Mouse (Mus musculus): Measurements from ENCODE around the gene Hvcn1. TPM values are rescaled to one million over a fixed set of nuclear protein-coding genes. Genes with fewer than 3 reads are reported as not detected.

Hvcn1 gene
- polyA plus RNA-seq, 1 experiment from 2014 or later: 0.15 TPM

DNA sequence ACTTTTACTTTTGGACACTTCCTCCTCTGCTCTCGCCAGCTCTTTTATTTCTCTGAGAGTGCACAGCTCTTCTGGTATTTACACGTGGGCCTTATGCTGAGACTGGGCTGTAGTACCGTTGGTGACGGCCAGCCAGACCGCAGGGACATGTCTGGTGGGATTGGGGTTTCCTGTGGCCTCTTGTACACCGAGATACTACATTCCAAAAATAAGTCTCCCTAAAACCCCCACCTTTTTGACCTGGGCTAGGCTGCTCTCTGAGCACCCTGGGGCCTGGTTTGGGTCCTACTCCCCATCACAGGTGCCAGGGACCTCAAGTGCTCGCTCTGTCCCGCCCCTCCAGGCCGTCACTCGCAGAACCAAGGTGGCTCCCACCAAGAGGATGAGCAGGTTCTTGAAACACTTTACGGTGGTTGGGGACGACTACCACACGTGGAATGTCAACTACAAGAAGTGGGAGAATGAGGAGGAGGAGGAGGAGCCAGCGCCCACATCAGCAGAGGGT is 26.5 kb downstream of the Hvcn1 start:
- ATAC-seq: no peak
- CTCF ChIA-PET: no interaction called here
- no peak for DNase-seq (ENCODE audit: low read depth, low spot score)
- H3K27me3 ChIP-seq: no peaks in the 10 kb centered on the region
- in situ Hi-C loops (cut with MboI; ENCODE audit: low pct_unique_long_range_greater_than_20kb): no loop called here
- TF ChIP-seq CTCF (IDR thresholded peaks at IDR 0.05): no peak
- POLR2A ChIA-PET: no interaction called here

DNA sequence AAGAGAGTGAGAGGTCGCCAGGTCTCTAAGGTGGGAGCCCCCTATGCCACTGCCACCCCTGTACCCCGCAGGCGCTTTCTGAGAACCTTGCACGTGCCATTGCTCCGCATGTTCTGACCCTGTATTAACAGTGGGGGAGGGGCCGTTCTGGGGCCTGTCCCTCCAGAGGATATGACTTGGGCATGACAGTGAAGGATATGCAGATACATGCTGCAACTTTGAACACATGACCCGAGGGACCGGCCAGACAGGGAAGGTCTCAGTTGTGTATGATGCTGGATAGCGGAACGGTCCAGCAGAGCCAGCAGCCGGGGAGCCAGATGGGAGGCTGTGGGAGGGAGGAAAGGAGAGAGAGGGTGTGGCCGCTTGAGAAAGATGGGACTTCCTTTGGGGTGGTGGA is 27.1 kb downstream of the Hvcn1 start:
- CTCF ChIA-PET: no interaction called here
- H3K27me3 ChIP-seq: no peaks in the 10 kb centered on the region
- ATAC-seq (no peak), DNase-seq (ENCODE audit: low read depth, low spot score) (no peak)
- POLR2A ChIA-PET: no interaction called here
- no peak for TF ChIP-seq CTCF (IDR thresholded peaks at IDR 0.05)
- in situ Hi-C loops (cut with MboI; ENCODE audit: low pct_unique_long_range_greater_than_20kb): no loop called here

DNA sequence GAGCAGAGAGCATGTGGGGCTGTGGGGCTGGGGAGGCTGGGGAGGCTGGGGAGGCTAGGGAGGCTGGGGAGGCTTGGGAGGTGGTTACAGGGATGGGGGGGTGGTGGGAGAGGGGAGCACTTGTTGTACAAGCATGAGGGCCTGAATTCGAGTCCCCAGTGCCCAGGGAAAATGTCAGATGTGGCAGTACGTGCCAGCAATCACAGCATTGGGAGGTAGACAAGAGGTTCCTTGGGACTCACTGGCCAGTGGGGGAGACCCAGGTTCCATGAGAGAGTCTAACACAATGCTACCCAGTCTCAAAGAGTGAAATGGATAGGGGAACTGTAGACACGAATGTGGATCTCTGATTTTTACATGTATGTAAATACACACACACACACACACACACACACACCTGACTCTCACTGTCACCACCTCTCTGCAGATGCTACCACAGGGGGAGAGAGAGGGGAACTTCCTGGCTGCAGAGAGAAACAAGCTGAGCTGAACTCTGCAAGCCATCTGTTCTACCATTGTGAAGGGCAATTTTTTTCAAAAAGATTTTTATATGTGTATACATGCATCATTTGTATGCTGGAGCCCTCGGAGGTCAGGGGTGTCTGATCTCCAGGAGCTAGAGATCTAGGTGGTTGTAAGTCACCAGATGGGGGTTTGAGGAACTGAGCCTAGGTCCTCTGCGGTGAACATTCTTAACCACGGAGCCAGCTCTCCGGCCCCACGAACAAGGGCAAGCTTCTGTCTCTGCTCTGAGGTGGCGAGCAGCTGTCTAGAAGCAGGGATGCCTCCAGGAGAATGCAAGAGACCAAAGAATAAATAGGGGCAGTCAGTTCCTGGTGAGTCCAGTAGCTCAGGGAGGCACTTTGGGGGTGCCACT is 28.0 kb downstream of the Hvcn1 start:
- no peak for DNase-seq (ENCODE audit: low read depth, low spot score)
- ChIA-PET CTCF (no interaction called here), POLR2A (no interaction called here)
- ATAC-seq: no peak
- H3K27me3 ChIP-seq: no peaks in the 10 kb centered on the region
- TF ChIP-seq CTCF (IDR thresholded peaks at IDR 0.05): no peak
- in situ Hi-C loops (cut with MboI; ENCODE audit: low pct_unique_long_range_greater_than_20kb): no loop called here

DNA sequence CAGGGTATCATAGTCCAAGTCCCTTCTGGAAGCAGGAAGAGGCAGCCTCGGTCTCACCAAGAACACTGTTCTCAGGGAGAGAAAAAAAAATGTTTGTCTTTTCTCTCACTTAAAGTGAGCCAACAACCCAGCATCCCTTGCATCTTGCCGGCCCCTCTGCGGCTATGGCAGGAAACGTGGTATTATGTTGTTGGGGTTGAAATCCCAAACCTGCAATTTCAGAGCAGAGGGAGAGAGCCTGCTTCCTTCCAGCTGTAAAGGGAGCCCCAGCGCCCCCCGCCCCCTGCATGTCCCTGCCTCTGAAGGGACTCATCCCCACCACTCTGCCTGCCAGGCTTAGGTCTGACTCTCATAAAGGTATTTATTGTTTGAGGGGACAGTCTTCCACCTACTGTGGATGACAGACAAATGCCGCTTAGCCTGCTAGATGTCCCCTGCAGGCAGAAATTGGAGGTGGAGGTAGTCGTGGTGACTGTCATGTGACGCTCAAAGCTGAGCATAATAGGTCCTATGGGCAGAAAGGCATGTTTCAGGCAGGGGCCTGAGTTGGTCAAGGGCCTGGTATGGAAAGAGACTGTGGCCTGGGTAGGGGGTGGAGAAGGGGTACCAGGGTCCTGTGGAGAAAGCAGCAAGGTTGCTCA is 28.7 kb downstream of the Hvcn1 start:
- in situ Hi-C loops (cut with MboI; ENCODE audit: low pct_unique_long_range_greater_than_20kb): no loop called here
- ChIA-PET POLR2A (no interaction called here), CTCF (no interaction called here)
- no peak for TF ChIP-seq CTCF (IDR thresholded peaks at IDR 0.05)
- no peaks in the 10 kb centered on the region for H3K27me3 ChIP-seq
- DNase-seq (ENCODE audit: low read depth, low spot score): no peak
- no peak for ATAC-seq

DNA sequence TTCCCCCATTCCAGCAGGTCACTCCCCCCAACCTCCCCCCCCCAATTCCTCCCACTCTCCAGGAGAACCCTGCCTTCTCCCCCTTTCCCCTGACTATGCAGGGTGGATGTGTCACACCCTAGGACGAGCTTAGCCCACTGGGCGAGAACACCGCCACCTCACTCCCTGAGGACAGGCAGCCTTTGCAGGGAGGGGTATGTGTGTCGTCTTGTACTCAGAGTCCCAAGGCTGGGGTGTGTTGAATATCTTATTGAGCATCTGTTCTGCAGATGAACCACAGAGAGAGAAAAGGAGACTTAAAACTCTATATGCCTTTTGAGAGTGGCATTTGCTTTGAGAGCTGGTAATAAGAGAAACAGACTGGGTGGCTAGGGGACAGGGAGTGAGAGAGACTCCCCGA is 30.6 kb downstream of the Hvcn1 start:
- POLR2A ChIA-PET: no interaction called here
- no peak for TF ChIP-seq CTCF (IDR thresholded peaks at IDR 0.05)
- in situ Hi-C loops (cut with MboI; ENCODE audit: low pct_unique_long_range_greater_than_20kb): no loop called here
- DNase-seq (ENCODE audit: low read depth, low spot score) (no peak), ATAC-seq (no peak)
- CTCF ChIA-PET: no interaction called here
- H3K27me3 ChIP-seq: no peaks in the 10 kb centered on the region

DNA sequence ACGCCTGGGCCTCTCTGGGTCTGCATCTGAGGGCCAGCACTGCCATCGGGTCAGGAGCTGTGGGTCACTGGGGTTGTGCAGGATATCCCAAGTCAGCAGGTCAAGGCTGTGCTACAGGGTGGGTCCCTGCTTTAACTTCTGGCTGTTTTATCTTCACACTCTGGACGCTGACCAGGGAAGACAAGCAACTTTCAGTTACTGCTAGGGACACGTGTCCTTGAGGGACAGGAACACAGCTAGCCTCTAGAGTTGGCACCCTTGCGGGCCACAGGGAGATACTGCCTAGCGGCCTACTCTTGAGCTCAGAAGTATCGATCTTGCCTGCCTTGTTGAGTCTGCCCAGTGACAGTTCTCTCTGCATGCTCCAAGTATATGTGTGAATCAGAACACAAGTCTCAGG is 33.0 kb downstream of the Hvcn1 start:
- ATAC-seq: no peak
- ChIA-PET POLR2A (no interaction called here), CTCF (interaction anchor here (1.6 to 2.1 kb wide), 2 partner anchors 10 to 20 kb away, joined by 4 read pairs; no protein-coding TSS in a partner anchor)
- DNase-seq (ENCODE audit: low read depth, low spot score): no peak
- no peak for TF ChIP-seq CTCF (IDR thresholded peaks at IDR 0.05)
- in situ Hi-C loops (cut with MboI; ENCODE audit: low pct_unique_long_range_greater_than_20kb): no loop called here
- H3K27me3 ChIP-seq: no peaks in the 10 kb centered on the region

DNA sequence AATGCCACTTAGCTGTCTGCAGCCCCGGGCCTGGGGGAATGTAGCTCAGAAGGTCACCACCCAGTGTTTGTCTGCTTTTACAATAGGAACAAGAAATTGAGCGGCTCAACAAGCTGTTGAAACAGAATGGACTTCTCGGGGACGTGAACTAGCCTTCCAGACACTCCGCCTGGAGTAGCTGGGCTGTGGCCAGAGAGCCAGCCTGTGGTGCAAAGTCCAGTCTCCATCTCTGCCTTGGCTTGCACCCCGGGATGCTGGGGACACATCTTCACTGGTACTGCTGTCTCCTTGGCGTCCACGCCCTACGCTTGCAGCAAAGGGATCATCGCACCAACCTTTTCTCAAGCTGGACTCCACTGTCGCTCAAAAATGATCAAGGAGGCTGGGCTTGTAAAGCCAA is 33.9 kb downstream of the Hvcn1 start:
- ATAC-seq (no peak), DNase-seq (ENCODE audit: low read depth, low spot score) (no peak)
- H3K27me3 ChIP-seq: no peaks in the 10 kb centered on the region
- no peak for TF ChIP-seq CTCF (IDR thresholded peaks at IDR 0.05)
- POLR2A ChIA-PET: interaction anchor here (0.6 to 1.1 kb wide), 2 partner anchors 9 to 18 kb away, joined by 3 to 4 read pairs; no protein-coding TSS in a partner anchor
- CTCF ChIA-PET: interaction anchor here (1.6 to 2.1 kb wide), 2 partner anchors 11 to 20 kb away, joined by 4 read pairs; no protein-coding TSS in a partner anchor
- in situ Hi-C loops (cut with MboI; ENCODE audit: low pct_unique_long_range_greater_than_20kb): no loop called here

DNA sequence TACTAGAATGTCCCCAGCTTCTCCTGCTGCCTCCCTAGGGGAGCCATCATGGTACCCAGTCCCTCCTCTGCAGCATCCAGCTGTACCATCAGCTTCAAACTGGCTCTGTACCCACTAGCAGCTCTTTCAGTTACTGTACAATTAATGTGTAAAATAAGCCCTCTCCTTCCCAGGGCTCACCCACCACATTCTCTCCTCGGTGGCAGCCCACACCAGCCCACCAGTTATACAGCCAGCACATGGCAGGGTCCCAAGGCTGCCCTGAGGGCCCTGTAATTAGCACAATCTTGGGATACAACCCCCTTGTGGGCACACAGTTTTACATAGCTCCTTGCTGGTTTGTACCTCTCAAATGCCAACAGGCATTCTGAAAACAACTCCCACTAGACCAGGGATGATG is 34.4 kb downstream of the Hvcn1 start:
- no peak for ATAC-seq
- no peak for DNase-seq (ENCODE audit: low read depth, low spot score)
- in situ Hi-C loops (cut with MboI; ENCODE audit: low pct_unique_long_range_greater_than_20kb): no loop called here
- H3K27me3 ChIP-seq: no peaks in the 10 kb centered on the region
- no peak for TF ChIP-seq CTCF (IDR thresholded peaks at IDR 0.05)
- ChIA-PET CTCF (interaction anchor here (2.1 kb wide), 1 partner anchor 21 kb away, joined by 4 read pairs; no protein-coding TSS in a partner anchor), POLR2A (interaction anchor here (0.6 to 1.1 kb wide), 2 partner anchors 8 to 18 kb away, joined by 3 to 4 read pairs; no protein-coding TSS in a partner anchor)

DNA sequence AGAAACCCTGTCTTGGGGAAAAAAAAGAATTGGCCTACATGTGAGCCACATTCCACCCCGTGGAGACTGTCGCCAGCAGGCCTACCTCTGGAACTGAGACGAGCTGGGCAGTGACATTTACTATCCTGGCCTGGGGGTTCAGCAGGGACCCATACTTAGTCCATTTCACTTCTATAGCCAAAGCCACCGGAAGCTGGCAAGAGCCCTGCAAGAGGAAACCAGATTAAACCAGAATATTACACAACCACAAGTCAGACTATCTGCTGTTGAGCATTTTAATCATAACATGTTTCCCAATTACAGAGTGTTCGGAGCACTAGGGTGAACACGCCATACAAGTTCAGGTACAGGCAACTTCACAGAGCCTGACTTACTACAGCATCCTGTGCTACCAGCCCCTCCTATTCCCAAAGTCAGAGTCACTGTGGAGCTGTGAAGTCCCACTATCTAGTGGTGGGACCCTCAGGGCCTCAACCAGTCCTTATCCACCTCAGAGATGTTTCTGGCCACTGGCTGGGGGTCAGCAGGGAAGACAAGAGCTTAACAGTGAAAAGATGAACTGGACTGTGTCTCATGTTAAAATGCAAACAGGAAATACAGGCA is 36.0 kb downstream of the Hvcn1 start:
- DNase-seq (ENCODE audit: low read depth, low spot score) (no peak), ATAC-seq (no peak)
- ChIA-PET CTCF (interaction anchor here (0.6 to 1.8 kb wide), 3 partner anchors 9 to 148 kb away, joined by 4 to 5 read pairs (median 4); no protein-coding TSS in a partner anchor), POLR2A (no interaction called here)
- H3K27me3 ChIP-seq: no peaks in the 10 kb centered on the region
- in situ Hi-C loops (cut with MboI; ENCODE audit: low pct_unique_long_range_greater_than_20kb): no loop called here
- TF ChIP-seq CTCF (IDR thresholded peaks at IDR 0.05): no peak

DNA sequence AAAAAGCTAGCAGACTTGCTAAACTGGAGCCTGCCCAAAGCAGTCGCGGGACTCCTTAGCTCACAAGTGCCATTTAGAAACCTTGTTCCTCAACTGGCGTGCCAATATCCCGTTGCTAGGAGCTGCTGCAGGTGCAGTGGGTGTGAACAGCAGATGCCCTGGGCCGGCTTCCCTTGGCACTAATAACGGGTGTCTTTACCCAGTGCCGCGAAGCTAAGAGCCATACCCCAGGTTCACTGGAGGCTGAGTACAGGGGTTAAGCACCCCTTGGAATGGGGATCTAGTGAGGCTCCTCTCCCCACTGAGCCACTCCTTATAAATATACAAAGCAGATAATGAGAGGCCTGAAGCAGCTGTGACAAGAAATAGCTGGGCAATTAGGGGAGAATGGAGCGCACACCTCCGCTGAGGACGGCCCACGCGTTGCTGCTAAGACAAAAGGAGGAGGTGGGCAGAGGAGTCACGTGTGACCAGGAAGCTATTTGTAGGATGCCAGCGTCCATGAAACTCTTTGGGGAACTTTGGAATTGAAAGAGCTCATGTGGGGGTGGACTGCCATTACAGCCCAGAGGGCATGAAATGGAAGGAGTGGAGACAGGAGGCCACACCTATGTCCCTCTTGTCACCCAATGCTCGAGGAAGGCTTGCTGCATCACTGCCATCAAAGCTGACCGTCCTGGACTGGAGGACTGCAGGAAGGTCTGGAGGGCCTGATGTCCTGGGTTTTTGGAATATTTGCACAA is 37.3 kb downstream of the Hvcn1 start:
- no peak for TF ChIP-seq CTCF (IDR thresholded peaks at IDR 0.05)
- DNase-seq (ENCODE audit: low read depth, low spot score): no peak
- ATAC-seq: no peak
- ChIA-PET POLR2A (no interaction called here), CTCF (interaction anchor here (1.8 kb wide), 1 partner anchor 8 kb away, joined by 5 read pairs; no protein-coding TSS in a partner anchor)
- no peaks in the 10 kb centered on the region for H3K27me3 ChIP-seq
- in situ Hi-C loops (cut with MboI; ENCODE audit: low pct_unique_long_range_greater_than_20kb): no loop called here

All from Patski (cell line).